Mouse (Mus musculus): ENCODE measurements around the gene Dmd.
A peak's percentile ranks its signal among the peaks of the same experiment; 100 is the strongest.

The Dmd gene

DNA sequence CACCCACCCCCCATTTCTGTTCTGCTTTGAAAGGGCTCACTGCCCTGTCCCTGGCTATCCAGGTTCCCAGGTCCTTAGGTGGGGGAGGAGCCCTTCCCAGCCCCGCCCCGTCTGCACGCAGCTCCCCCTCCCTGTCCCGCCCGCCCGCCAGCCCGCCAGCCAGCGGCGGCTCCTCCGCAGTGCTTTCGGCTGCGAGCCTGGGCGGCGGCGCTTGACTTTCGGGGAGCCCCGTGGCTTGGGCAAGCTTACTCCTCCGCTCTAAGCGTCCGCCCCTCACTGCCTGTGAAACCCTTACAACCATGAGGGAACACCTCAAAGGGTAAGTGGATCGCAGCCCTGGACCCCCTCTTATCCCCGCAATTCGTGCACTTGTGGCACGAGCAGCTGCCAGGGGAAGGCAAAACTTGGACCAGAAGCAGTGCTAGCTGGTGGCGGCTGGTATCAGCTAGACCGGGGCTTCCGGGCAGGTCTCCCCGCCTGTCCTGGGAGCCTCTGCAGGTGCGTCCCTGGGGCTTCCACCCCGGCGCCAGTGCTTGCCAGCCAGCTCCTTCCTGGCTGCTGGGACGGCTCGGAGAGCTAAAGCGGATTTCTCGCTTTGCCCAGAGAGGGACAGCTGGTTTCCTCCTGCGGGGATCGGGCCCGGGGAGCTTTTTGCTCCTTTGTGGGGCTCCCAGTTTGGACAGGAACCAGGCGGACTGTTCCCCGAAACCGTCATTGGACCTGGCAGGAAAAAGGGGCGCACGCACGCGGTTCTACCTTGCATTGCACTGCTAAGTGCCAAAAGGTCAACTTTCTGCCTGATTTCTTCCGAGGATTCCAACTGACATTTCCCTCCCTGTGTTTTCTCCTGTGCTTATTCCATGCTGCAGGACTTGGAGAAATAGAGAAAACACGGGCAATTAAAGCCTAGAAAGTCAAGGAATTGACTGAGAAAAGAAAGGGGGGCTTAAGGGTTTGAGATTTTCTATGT, 2099.8 kb downstream of the Dmd start:
- DNase-seq (ENCODE audit: low read depth, low spot score), result peak; percentile 71

DNA sequence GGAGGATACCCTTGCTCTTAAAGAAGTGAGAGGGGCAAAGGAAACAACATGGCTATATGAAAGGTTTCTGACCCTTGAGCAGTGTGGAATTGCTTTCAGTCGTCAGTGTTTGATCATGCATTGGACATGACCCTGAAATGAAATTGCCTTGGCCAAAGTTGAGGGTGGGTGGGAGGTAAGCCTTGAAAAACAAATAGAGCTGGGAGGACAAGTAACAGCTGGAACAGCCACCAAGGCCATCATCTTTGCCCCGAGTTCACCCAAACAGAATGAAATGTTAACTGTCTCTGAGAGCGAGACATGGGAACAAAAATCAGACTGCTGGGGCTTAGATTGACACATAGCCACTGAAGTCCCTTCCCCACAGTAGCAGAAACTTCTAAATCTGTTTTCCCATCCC, 2100.9 kb downstream of the Dmd start:
- DNase-seq (ENCODE audit: low read depth, low spot score), result no peak

DNA sequence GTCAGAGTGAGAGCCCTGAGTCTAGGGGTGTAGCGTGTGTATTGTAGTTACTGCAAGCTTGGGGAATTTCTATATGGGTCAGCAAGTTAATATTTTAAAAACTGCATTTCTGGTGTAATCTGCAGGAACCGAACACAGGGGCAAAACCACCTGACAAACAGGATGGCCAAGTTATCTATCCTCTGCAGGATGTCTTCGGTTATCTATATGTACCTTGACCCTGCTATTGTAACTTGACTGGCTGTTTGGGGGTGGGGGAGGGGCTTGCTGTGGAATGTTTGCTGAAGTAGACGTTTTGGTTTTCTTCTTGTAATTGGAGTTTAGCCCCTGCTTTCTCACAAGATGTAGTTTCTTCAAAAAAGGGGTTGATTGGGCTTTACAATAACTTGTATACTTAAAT, 2124.9 kb downstream of the Dmd start:
- DNase-seq (ENCODE audit: low read depth, low spot score), result no peak

DNA sequence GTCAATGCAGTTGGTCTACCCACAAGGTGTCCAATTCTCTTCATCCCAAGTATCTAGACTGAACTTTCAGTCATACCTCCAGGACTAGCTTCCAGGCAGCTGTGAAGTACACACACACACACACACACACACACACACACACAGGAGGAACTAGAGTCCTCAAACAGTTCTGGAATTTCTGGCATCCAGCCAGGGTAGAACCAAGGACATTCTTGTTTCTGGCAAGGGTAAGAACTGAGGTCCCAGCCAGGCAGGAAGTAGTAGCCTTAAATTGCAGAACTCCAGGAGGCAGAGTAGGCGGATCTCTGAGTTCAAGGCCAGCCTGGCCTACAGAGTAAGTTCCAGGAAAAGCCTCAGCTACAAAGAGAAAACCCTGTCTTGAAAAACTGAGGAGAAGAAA, 2128.2 kb downstream of the Dmd start:
- DNase-seq (ENCODE audit: low read depth, low spot score), result peak; percentile 98

DNA sequence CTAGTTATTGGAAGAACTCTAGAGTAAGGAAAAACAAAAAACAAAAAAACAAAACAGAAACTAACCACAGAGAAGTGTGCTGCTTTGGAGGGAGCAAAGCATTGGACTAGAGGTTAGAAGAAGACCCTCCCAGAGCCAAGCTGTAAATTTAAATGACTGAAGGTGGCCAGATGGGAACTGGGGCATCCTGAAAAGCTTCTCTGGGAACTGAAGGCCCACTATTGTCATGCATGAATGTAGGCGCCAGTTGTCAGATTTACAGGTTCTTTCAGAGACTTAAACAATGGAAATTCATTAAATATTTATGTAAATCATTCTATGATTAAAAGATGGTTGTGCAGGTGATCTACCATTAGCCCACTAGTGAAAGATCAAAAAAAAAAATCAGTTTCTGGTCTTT, 2128.9 kb downstream of the Dmd start:
- DNase-seq (ENCODE audit: low read depth, low spot score), result peak; percentile 94

- DNase-seq (ENCODE audit: low read depth, low spot score), result peak; percentile 62
Observed at GRCm38 (mm10) chrX:85079174-85079573, 2130.5 kb downstream of the Dmd start.

DNA sequence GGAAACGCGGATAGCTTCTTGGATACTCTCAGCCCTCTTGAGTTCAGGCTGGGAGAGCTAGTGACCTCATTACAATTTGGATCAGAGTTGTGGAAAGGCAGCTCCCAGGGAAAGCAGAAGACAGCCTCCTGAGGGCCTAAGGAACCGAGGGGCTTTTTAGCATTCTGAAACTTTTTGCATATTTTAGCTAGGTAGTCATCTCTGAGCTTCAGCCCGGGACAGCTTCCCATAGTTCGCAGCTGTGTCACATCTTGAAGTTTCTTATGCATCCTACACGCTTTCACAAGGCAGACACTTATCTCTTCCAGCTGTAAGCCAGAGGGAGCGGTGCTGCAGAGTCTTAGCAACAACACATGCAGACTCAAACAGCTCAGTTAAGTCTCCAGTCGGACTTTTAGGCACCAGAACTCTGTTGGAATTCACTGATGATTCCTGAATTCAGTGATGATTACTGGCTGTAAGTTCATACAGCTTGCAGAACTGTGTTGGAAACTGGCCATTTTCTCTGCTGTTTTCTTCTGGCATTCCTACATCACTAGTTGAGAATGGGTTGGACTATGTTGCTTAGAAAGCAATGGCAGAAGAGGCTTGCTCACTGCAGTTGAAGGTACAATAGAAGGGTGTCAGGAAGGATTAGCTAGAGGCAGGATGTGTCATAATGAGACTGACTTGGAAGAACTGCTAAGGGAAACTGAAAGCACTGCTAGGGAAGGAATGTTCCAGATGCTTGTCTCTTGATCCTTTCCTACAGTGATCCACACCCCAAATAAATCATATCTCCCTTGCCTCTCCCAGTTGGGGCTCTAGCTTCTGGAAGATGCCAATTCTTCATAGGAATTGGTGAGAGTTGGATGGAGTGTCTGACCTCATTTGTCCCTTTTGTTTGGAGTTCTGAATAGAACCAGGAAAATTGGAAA, 2135.8 kb downstream of the Dmd start:
- peak; percentile 43 for DNase-seq (ENCODE audit: low read depth, low spot score)

GRCm38 (mm10) chrX:85089506-85089905, 2140.8 kb downstream of the Dmd start:
- DNase-seq (ENCODE audit: low read depth, low spot score), result no peak

DNA sequence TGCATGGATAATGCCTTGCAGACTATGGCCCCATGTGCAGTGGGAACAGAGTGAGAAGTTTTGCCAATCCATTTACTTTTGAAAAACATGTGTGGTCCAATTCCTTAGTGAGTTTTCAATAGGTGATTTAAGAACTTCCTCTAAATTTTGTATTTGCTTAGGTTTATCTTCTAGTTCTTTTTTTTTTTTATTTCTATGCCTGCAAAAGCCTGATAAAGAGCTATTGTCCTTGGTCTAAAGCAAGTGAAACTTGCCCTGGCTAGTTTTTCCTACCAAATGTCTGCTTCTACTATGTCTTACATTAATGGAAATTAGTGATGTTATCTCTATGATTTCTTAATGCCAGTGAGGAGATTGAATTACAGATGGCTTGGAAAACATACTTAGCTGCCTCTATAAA, 2144.7 kb downstream of the Dmd start:
- no peak for DNase-seq (ENCODE audit: low read depth, low spot score)

GRCm38 (mm10) chrX:85098691-85099090, 2150.0 kb downstream of the Dmd start:
- DNase-seq (ENCODE audit: low read depth, low spot score), result peak; percentile 63

GRCm38 (mm10) chrX:85112418-85112817, 2163.7 kb downstream of the Dmd start:
- DNase-seq (ENCODE audit: low read depth, low spot score), result no peak

DNA sequence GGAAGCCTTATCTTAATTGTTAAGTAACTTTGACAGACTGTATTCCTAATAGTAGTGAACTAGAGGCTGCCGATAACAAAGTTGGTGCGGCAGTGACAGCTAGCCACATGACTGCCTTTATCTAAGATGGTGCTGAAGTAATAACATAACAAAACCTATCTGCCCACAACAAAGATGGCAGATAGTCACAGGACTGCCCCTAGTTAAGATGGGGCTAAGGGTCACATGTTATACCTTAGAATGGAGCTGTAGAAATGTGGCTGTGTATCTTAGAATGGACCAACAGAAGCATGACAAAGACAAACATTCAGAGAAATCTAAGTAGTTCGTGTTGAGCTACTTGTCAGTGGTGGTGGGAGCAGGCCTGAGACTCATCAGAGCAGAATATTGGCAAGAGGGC, 2184.0 kb downstream of the Dmd start:
- peak; percentile 61 for DNase-seq (ENCODE audit: low read depth, low spot score)

- peak; percentile 19 for DNase-seq (ENCODE audit: low read depth, low spot score)
Observed at GRCm38 (mm10) chrX:85137293-85137692, 2188.6 kb downstream of the Dmd start.

DNA sequence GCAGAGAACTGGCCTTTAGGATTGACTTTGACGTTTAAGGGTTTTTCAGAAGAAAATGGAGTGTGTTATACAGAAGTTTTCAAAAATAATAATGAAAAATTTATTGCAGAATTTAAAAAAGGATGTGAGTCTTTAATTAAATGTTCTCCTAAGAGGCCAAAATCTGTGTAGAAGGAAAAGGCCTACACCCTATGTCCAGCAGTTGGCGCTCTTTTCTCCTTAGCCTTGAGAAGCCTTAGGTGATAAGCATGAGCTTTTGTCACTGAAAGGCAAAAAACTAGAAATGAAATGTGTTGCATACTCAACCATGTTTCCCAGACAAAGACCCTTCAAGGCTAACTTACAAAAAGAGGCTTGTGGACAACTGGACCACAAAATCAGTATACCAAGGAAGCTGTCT, 2222.6 kb downstream of the Dmd start:
- DNase-seq (ENCODE audit: low read depth, low spot score), result peak; percentile 29

DNA sequence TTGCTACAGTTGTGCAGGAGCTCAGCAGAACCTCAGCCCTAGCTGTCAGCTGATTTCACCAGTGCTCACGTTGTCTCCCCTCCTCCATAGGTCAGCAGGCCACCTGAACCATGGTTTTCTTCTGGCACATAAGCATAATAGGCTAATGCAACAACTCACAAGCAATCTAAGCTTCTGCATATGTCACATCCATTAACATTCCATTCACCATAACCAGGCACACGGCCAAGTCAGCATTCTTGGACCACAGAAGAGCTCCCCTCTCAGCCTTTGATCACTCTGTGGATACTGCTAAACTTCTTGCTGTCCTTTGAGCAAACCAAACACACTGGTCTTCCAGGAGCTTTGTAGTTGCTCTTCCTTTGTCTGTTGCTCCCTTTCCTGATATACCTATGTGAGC, 2238.9 kb downstream of the Dmd start:
- no peak for DNase-seq (ENCODE audit: low read depth, low spot score)

DNA sequence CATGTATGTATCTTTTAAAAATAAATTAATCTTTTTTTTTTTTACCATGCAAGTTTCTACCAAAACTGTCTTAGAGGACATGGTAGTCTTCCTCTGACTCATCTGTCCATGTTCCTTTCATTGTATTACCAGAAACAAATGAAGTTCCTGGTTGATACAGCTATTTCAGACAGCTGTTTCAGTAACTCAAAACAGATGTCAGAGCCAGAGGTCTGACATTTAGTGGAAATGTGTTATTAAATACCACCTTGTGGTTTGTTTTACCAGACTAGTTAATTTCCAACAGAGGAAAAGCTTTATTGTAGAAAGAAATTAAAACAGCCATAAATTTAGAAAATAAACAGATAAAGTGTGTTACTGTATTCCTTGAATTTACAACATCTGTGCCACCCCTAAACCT, 2245.2 kb downstream of the Dmd start:
- DNase-seq (ENCODE audit: low read depth, low spot score), result no peak

DNA sequence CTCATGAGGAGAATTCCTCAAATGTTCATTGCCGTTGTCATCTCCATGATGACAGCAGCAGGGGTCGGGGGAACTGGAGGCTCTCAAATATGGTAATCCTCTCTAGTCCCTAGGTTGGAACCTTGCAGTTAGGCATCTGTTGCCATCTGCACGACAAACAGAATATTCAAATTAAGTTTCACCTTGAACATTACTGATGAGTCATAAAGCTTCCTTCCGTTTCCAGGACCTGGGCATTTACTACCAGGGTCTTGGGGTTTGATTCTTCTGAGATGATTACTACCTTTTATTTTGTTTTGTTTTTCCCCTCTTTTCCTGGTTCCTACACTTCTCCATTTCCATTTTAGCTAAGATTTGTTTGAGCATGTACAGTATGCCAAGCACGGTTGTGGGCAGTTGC, 2249.0 kb downstream of the Dmd start:
- DNase-seq (ENCODE audit: low read depth, low spot score), result peak; percentile 11

DNA sequence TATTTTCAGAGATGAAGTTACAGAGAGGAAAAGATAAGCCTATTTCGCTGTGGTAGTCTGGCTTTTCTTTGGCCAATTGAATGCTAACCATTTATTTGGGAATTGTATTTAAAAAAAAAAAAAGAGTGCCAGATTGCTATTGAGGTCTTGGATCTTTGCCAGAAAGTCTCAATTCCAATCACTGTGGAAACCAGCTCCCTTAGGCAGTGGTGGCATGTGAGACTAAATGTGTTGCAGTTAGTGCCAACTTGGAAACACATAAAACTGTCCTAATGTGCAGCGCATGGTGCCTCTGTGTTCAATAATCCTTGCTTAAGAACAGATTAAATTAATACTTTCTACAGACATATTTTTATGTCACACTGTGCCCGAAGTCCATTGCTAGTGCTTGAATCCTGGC, 2250.7 kb downstream of the Dmd start:
- no peak for DNase-seq (ENCODE audit: low read depth, low spot score)

DNA sequence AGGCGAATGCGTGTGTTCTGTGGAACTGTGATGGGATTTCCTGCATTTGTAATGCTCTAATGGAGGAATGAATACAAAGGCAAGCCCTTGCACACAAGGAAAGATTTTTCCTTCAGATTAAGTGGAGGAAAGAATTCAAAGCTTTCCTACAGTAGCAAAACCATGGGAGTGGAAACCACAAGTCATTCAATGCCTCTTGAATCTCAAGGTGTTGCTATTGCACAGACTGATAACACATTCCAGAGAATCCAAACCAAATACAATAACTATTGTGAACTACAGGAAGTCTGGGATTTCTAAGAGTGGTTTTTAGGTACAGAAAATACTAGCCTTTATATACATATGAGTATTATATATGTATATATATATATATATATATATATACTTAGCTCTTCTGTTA, 2258.3 kb downstream of the Dmd start:
- DNase-seq (ENCODE audit: low read depth, low spot score), result no peak

- no peak for DNase-seq (ENCODE audit: low read depth, low spot score)
Observed at GRCm38 (mm10) chrX:85226883-85227282, 2278.2 kb downstream of the Dmd start.

GRCm38 (mm10) chrX:85249379-85249778, 2300.7 kb downstream of the Dmd start, which contains the start of gene Fthl17a:
TSS of gene Fthl17a (plus strand) at chrX:85249679.
- no peak for DNase-seq (ENCODE audit: low read depth, low spot score)
